9 mouse cellular contexts compared by ENCODE assay signal in the genomic region with DNA sequence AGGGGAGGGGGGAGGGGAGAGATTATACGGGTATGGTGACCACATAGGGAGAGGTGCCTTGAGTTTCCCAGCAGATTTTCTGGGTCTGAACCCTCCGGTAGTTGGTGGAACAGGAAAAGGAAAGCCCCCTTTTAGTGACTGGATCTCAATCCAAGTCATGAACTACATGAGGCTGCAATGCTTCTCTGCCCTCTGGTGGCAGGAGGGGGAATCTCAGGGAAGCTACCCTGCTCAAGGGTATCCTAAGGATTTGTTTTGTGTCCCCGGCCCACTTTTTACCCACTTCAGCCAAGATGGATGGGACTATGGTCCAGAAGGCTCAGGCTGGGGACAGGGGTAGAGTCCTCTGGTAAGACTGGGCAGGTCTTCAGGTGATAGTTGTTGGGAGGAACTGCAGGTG. TPM values are rescaled to one million over a fixed set of nuclear protein-coding genes. Genes with fewer than 3 reads are reported as not detected.
DNase-seq lines count a peak whose midpoint lies in the region; ATAC-seq and TF ChIP-seq lines count a peak whose summit lies in the region.
"Had no signal": no experiment of that assay in that cellular context is flagged by ENCODE, and none has a peak within 500 bp of the region (broad histone marks: within the 10 kb centered on the region; RNA-seq: fewer than 3 reads in every experiment).

No protein-coding gene starts in this region.

- H3K4me2 ChIP-seq in liver, embryonic 11.5 days = no peak overlapping the region
- no peak overlapping the region for H3K4me2 ChIP-seq in hindbrain, postnatal 0 days (ENCODE audit: low read depth, low read length)
- no peak overlapping the region for H3K4me2 ChIP-seq in limb, embryonic 11.5 days (ENCODE audit: low read depth, severe bottlenecking)
- H3K4me2 ChIP-seq: limb, embryonic 15.5 days had no signal

- H3K9me3 ChIP-seq in liver, embryonic 11.5 days (ENCODE audit: control insufficient read depth, low read length) = no peaks in the 10 kb centered on the region
- no peaks in the 10 kb centered on the region for H3K9me3 ChIP-seq in hindbrain, postnatal 0 days (ENCODE audit: low read length)
- H3K9me3 ChIP-seq in limb, embryonic 11.5 days (ENCODE audit: control insufficient read depth, low read length) = no peaks in the 10 kb centered on the region
- H3K9me3 ChIP-seq: limb, embryonic 15.5 days had no signal

- H3K4me1 ChIP-seq in liver, adult 2 months (ENCODE audit: control insufficient read depth, insufficient read depth, low read length) = no peaks in the 10 kb centered on the region
- H3K4me1 ChIP-seq in liver, embryonic 11.5 days (replicated peaks; ENCODE audit: control insufficient read depth, insufficient read depth, low read length) = peaks cover 9% of the 10 kb centered on the region
- peaks cover 7% of the 10 kb centered on the region for H3K4me1 ChIP-seq in hindbrain, postnatal 0 days (ENCODE audit: insufficient read depth, low read length)
- peaks cover 3% of the 10 kb centered on the region for H3K4me1 ChIP-seq in limb, embryonic 11.5 days (ENCODE audit: control insufficient read depth, insufficient read depth, low read length)
- peaks cover 5% of the 10 kb centered on the region for H3K4me1 ChIP-seq in olfactory bulb, adult 2 months (ENCODE audit: control insufficient read depth, insufficient read depth, low read length)

- no peaks in the 10 kb centered on the region for H3K79me2 ChIP-seq in liver, adult 2 months (ENCODE audit: control insufficient read depth, insufficient read depth, low read length)

- H3K36me3 ChIP-seq in liver, adult 2 months (ENCODE audit: control insufficient read depth, insufficient read depth, low read length) = no peaks in the 10 kb centered on the region
- H3K36me3 ChIP-seq in liver, embryonic 11.5 days (ENCODE audit: control insufficient read depth, insufficient read depth, low read length) = no peaks in the 10 kb centered on the region
- no peaks in the 10 kb centered on the region for H3K36me3 ChIP-seq in hindbrain, postnatal 0 days (ENCODE audit: insufficient read depth, low read length)
- H3K36me3 ChIP-seq in limb, embryonic 11.5 days (ENCODE audit: control insufficient read depth, insufficient read depth, low read length) = no peaks in the 10 kb centered on the region
- H3K36me3 ChIP-seq: limb, embryonic 15.5 days had no signal

- no peak for ATAC-seq in liver, embryonic 11.5 days (replicated peaks; ENCODE audit: low FRiP score)
- peak; percentile 20; the same call in 1 of the 2 replicates for ATAC-seq in common myeloid progenitor, adult 5-6 weeks (replicated peaks; ENCODE audit: low read depth, poor library complexity, severe bottlenecking)
- 0 out of 2 replicates have a peak, but pooled peaks have one; percentile 11 for ATAC-seq in hindbrain, postnatal 0 days
- no peak for ATAC-seq in limb, embryonic 11.5 days (ENCODE audit: insufficient number of reproducible peaks, low FRiP score, low TSS enrichment, low read depth)

- no peak overlapping the region for H3K4me3 ChIP-seq in liver, adult 2 months (ENCODE audit: insufficient read depth, low read depth, low read length)
- H3K4me3 ChIP-seq in liver, embryonic 11.5 days (ENCODE audit: low read depth, low read length) = no peak overlapping the region
- H3K4me3 ChIP-seq in hindbrain, postnatal 0 days (ENCODE audit: low read length) = no peak overlapping the region
- no peak overlapping the region for H3K4me3 ChIP-seq in limb, embryonic 11.5 days (ENCODE audit: low read depth, low read length)
- H3K4me3 ChIP-seq in olfactory bulb, adult 2 months (ENCODE audit: insufficient read depth, low read depth, low read length) = no peak overlapping the region
- H3K4me3 ChIP-seq: limb, embryonic 15.5 days had no signal

- no peak overlapping the region for H3K9ac ChIP-seq in liver, adult 2 months (ENCODE audit: low read depth, low read length)
- H3K9ac ChIP-seq in liver, embryonic 11.5 days (ENCODE audit: low read depth, low read length) = no peak overlapping the region
- H3K9ac ChIP-seq in hindbrain, postnatal 0 days (replicated peaks; ENCODE audit: low read length) = no peak overlapping the region
- H3K9ac ChIP-seq in limb, embryonic 11.5 days (ENCODE audit: low read length) = no peak overlapping the region
- H3K9ac ChIP-seq: limb, embryonic 15.5 days had no signal

- peak; percentile 22 for DNase-seq in liver, adult 2 months (ENCODE audit: extremely low read depth, low read depth, low spot score)
- no peak for DNase-seq in liver, embryonic 11.5 days (ENCODE audit: low spot score)
- peak; percentile 61 for DNase-seq in R1 (ENCODE audit: low read depth, low spot score)
- peak; percentile 62 for DNase-seq in hindbrain, postnatal 0 days (ENCODE audit: low spot score)
- DNase-seq in limb, embryonic 11.5 days (ENCODE audit: low spot score) = peak; percentile 78
- DNase-seq in yolk sac, embryonic 10.5 days (ENCODE audit: low spot score) = peak; percentile 23

- peak; percentile 72; the same call in 1 of the 2 replicates for TF ChIP-seq CTCF in liver, adult 2 months (IDR thresholded peaks at IDR 0.05; ENCODE audit: low read depth, low read length)
- TF ChIP-seq CTCF in hindbrain, postnatal 0 days (IDR thresholded peaks at IDR 0.05; ENCODE audit: low read depth) = peak; percentile 86
- peak; percentile 13; the same call in 1 of the 2 replicates for TF ChIP-seq CTCF in olfactory bulb, adult 2 months (IDR thresholded peaks at IDR 0.05; ENCODE audit: insufficient read depth, low read depth, low read length)

- no peak for TF ChIP-seq POLR2A in liver, adult 2 months (IDR thresholded peaks at IDR 0.05; ENCODE audit: extremely low read depth, insufficient read depth, low read length)
- no peak for TF ChIP-seq POLR2A in olfactory bulb, adult 2 months (IDR thresholded peaks at IDR 0.05; ENCODE audit: insufficient read depth, low read depth, low read length)

- H3K27ac ChIP-seq in liver, adult 2 months (replicated peaks; ENCODE audit: insufficient read depth, low read depth, low read length) = no peak overlapping the region
- no peak overlapping the region for H3K27ac ChIP-seq in liver, embryonic 11.5 days (ENCODE audit: low read depth, low read length)
- H3K27ac ChIP-seq in hindbrain, postnatal 0 days = no peak overlapping the region
- H3K27ac ChIP-seq in limb, embryonic 11.5 days (replicated peaks; ENCODE audit: low read depth, low read length) = no peak overlapping the region
- H3K27ac ChIP-seq in olfactory bulb, adult 2 months (ENCODE audit: insufficient read depth, low read depth, low read length) = no peak overlapping the region
- H3K27ac ChIP-seq: limb, embryonic 15.5 days had no signal

- 9% methylated on average over 3 of the region's 3 CpGs for WGBS in liver, adult 2 months
- 18% methylated on average over 3 of the region's 3 CpGs for WGBS in liver, embryonic 11.5 days
- 14% methylated on average over 3 of the region's 3 CpGs for WGBS in hindbrain, postnatal 0 days
- 14% methylated on average over 3 of the region's 3 CpGs for WGBS in limb, embryonic 11.5 days
- WGBS in olfactory bulb, adult 2 months = 12% methylated on average over 3 of the region's 3 CpGs

- H3K27me3 ChIP-seq in liver, adult 2 months (ENCODE audit: control insufficient read depth, insufficient read depth, low read length) = peaks cover 4% of the 10 kb centered on the region; the same call in 1 of the 2 replicates
- H3K27me3 ChIP-seq in liver, embryonic 11.5 days (replicated peaks; ENCODE audit: control insufficient read depth, insufficient read depth, low read length) = no peaks in the 10 kb centered on the region; the same call in 1 of the 2 replicates
- H3K27me3 ChIP-seq in hindbrain, postnatal 0 days (ENCODE audit: insufficient read depth, low read length) = no peaks in the 10 kb centered on the region; the same call in 1 of the 2 replicates
- H3K27me3 ChIP-seq in limb, embryonic 11.5 days (ENCODE audit: control insufficient read depth, insufficient read depth, low read length) = peaks cover 12% of the 10 kb centered on the region

RNA-seq across cellular contexts. Expression of gene Astl, which starts 2.7 kb away (rescaled TPM):
- total RNA-seq in liver, adult 2 months (2014; rRNA removed) = not detected in 2 replicates
- polyA plus RNA-seq in liver, adult 2 months (2012; rRNA removed) = not detected in 2 replicates
- polyA plus RNA-seq in liver, embryonic 11.5 days (2014; fragmentation: Nextera tagmentation; extraction: Ambion mirVana) = not detected in 2 replicates
- not detected in 2 replicates for total RNA-seq in common myeloid progenitor, adult 5-6 weeks (2017)
- total RNA-seq in hindbrain, postnatal 0 days (2014; rRNA removed) = not detected in 2 replicates
- not detected in 2 replicates for polyA plus RNA-seq in hindbrain, postnatal 0 days (2015; fragmentation: Nextera tagmentation; extraction: Ambion mirVana)
- not detected in 2 replicates for polyA plus RNA-seq in limb, embryonic 11.5 days (2014; fragmentation: Nextera tagmentation; extraction: Ambion mirVana)
- not detected in 2 replicates for polyA plus RNA-seq in olfactory bulb, adult 2 months (2012; ENCODE audit: insufficient read depth, insufficient read length, low replicate concordance, missing spikeins)

RNA-seq across cellular contexts. Expression of gene Dusp2, which starts 5.2 kb away (rescaled TPM):
- total RNA-seq in liver, adult 2 months (2014; rRNA removed) = 0.37 and 1.2 TPM in 2 replicates
- 0.45 and 0.83 TPM in 2 replicates for polyA plus RNA-seq in liver, adult 2 months (2012; rRNA removed)
- 8.8 and 10.1 TPM in 2 replicates for polyA plus RNA-seq in liver, embryonic 11.5 days (2014; fragmentation: Nextera tagmentation; extraction: Ambion mirVana)
- total RNA-seq in common myeloid progenitor, adult 5-6 weeks (2017) = 144 and 157 TPM in 2 replicates
- total RNA-seq in hindbrain, postnatal 0 days (2014; rRNA removed) = 8.7 and 14.3 TPM in 2 replicates
- 19.4 and 19.9 TPM in 2 replicates for polyA plus RNA-seq in hindbrain, postnatal 0 days (2015; fragmentation: Nextera tagmentation; extraction: Ambion mirVana)
- 5.8 and 6.5 TPM in 2 replicates for polyA plus RNA-seq in limb, embryonic 11.5 days (2014; fragmentation: Nextera tagmentation; extraction: Ambion mirVana)
- not detected in 2 replicates for polyA plus RNA-seq in olfactory bulb, adult 2 months (2012; ENCODE audit: insufficient read depth, insufficient read length, low replicate concordance, missing spikeins)

RNA-seq across cellular contexts. Expression of gene Adra2b, which starts 21.8 kb away (rescaled TPM):
- 2.5 and 4.0 TPM in 2 replicates for total RNA-seq in liver, adult 2 months (2014; rRNA removed)
- polyA plus RNA-seq in liver, adult 2 months (2012; rRNA removed) = 5.0 TPM in 2 replicates
- 20.1 and 20.7 TPM in 2 replicates for polyA plus RNA-seq in liver, embryonic 11.5 days (2014; fragmentation: Nextera tagmentation; extraction: Ambion mirVana)
- 0.14 TPM in 1 of 2 replicates, not detected in the other for total RNA-seq in common myeloid progenitor, adult 5-6 weeks (2017)
- total RNA-seq in hindbrain, postnatal 0 days (2014; rRNA removed) = 0.47 and 0.99 TPM in 2 replicates
- 0.89 and 1.1 TPM in 2 replicates for polyA plus RNA-seq in hindbrain, postnatal 0 days (2015; fragmentation: Nextera tagmentation; extraction: Ambion mirVana)
- polyA plus RNA-seq in limb, embryonic 11.5 days (2014; fragmentation: Nextera tagmentation; extraction: Ambion mirVana) = 2.2 and 2.6 TPM in 2 replicates
- not detected in 2 replicates for polyA plus RNA-seq in olfactory bulb, adult 2 months (2012; ENCODE audit: insufficient read depth, insufficient read length, low replicate concordance, missing spikeins)

Comparison
In these comparisons a context has a peak if more than half of its experiments do, and no peak if none do; other contexts are left out.
1. CTCF ChIP-seq: peak in every context shown above with its lines; median percentile 86 in hindbrain, postnatal 0 days; 72 in liver, adult 2 months; 13 in olfactory bulb, adult 2 months.
2. ATAC-seq: peak in common myeloid progenitor, adult 5-6 weeks (single experiment) and hindbrain, postnatal 0 days (single experiment); none in liver, embryonic 11.5 days (single experiment) and limb, embryonic 11.5 days (single experiment).